Mouse (Mus musculus): ENCODE data around the gene Taar9. TPM values are rescaled to one million over a fixed set of nuclear protein-coding genes. Genes with fewer than 3 reads are reported as not detected.
A peak's percentile ranks its signal among the peaks of the same experiment; 100 is the strongest.
"Not testable (repeated sequence)": the region's sequence is repeated elsewhere in the genome, so short reads cannot be mapped to it uniquely, and the experiment has no call there.

Taar9 gene
- total RNA-seq (2015) (not detected in 2 replicates), total RNA-seq (2017) (not detected in 2 replicates)

DNA sequence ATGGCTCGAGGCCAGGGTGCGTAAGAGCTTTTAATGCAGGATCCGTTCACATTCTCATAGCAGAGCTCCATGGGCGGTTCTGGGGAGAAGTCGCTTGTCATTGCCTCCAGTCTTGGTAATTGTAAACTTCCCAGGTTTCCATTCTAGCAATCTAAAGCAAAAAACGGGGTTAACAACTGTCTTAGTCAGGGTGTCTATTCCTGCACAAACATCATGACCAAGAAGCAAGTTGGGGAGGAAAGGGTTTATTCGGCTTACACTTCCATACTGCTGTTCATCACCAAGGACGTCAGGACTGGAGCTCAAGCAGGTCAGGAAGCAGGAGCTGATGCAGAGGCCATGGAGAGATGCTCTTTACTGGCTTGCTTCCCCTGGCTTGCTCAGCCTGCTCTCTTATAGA lies at the start of gene Taar9:
Gene Taar9 (minus strand): TSS at position 101 of the 400 bp plus-strand sequence.
- ATAC-seq (replicated peaks; ENCODE audit: poor library complexity): not testable (repeated sequence)

DNA sequence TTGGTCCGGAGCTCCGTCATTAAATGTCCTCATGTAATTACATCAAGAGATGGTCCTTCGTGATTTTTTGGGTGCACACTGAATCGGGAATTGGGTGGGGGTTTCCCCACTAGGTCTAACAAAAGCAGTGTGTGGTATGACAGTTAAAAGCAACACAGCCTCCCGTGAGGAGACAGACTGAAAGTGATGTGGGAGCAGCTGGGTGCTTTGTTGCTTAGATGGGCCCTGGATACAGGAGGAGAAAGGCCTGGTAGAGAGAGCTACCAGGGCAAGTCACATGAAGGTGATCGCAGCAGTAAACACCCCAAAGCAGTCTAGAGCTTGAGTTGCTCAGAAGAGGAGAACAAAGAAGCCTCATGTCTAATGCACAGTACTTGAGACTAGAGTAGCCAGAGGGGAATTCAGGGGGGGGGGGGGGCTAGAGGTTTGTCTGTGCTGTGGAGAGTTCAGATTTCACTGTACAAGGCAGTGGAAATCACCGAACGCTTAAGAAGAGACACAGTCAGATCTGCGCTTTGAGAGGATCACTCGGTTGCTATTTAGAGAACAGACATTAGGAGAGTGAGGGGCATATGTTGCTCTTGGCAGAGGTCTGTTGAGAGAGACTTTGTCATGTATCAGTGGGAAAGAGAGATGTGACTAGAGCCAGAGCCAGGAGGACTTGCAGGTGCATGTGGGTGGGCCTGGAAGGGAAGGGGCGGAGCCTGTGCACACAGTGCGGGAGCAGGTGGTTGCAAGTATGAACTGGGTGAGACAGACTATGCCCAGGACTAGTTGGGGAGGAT lies 49.3 kb upstream of the Taar9 start:
- ATAC-seq (replicated peaks; ENCODE audit: poor library complexity): no peak

DNA sequence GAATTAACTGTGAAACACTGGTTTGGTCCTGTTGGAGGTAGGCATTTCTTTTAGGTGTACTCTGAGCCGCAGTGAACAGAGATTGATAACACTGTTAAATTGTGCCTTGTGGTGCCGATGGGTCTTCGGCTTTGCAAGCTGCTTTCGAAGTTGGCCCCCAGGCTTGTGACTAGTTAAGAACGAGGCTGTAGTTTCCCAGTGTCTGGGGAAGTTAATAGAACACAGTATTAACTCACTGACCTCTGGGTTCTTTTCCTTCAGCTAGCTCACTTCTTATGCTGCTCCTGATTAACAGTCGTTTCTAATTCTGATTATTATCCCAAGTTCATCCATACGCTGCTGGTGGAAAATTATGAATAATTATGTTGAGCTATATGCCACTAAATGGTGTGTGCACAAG lies 40.8 kb upstream of the Taar9 start:
- ATAC-seq (replicated peaks; ENCODE audit: poor library complexity): no peak

GRCm38 (mm10) chr10:24149135-24149781 lies 39.9 kb upstream of the Taar9 start, which contains the start of gene Stx7:
Gene Stx7 (plus strand): TSS chr10:24149302.
- peak; percentile 92 for ATAC-seq (replicated peaks; ENCODE audit: poor library complexity)

DNA sequence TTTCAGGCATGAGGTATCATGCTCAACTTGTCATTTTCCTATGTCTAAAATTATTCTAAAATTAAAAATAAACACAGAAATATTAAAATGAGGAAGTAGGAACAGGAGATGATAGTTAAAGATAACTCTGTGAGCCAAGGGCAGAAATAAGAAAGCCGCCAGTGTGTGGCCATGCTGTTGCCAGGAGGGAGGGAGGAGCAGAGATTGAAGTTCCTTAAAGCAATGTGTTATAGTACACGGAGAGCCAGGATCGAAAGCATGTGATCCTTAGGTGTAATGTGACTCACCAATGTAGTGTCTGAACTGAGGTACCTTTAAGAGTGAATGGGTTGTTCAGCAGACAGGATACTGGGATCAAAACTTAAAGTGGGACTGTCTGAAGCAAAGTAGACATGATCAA lies 33.4 kb upstream of the Taar9 start:
- ATAC-seq (replicated peaks; ENCODE audit: poor library complexity): peak; percentile 93

- ATAC-seq (replicated peaks; ENCODE audit: poor library complexity): no peak
Measured at GRCm38 (mm10) chr10:24138623-24139261, 29.4 kb upstream of the Taar9 start.

DNA sequence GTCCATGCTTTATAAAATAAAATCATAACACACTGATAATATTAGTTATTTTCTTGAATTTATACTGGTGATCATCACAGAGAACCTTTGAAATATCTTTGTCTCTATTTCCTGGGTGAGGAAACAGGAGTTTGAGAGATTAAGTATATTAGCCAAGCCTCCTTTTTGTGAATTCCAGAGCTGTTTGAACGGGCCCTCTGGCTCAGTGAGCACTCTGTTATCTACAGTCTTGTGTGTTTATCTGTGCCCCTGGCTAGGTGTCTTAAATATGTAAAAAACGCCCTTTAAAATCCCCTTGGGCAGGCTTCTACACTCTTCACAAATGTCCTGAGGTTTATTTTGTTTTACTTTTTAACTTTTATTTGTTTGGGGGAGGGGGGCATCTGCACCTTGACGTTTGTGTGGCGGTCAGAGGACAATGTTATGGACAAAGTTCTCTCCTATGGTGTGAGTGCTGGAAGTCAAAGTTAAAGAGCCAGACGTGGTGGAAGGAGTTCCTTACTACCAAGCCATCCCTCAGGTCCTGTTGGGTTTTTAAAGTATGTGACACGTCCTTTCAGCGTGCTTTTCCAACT lies 24.8 kb upstream of the Taar9 start:
- 0 out of 2 replicates have a peak, but pooled peaks have one; percentile 5 for ATAC-seq (replicated peaks; ENCODE audit: poor library complexity)

GRCm38 (mm10) chr10:24133132-24133531 lies 23.8 kb upstream of the Taar9 start:
- ATAC-seq (replicated peaks; ENCODE audit: poor library complexity): peak; percentile 96

DNA sequence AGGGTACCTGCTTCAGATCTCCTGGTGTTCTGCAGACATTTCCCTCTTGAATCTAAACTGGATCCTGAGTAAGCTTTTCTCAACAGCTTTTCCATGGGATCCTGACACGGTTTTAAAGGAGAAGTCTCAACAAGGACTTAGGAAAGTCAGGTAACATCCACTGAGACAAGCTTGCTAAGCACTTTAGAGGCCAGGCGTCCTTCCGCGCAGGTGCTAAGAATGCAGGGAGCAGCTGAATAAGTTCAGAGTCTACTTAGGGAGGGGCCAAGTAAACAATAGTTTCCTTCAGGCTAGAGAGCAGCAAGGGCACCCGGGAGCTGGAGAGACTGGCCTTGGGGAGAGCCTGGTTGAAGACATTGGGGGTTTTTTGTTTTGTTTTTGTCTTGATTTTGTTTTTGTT lies 22.9 kb upstream of the Taar9 start:
- ATAC-seq (replicated peaks; ENCODE audit: poor library complexity): no peak

- peak; percentile 71 for ATAC-seq (replicated peaks; ENCODE audit: poor library complexity)
Measured at GRCm38 (mm10) chr10:24131451-24132262, 22.3 kb upstream of the Taar9 start.

GRCm38 (mm10) chr10:24111116-24111778 lies 1.9 kb upstream of the Taar9 start:
- ATAC-seq (replicated peaks; ENCODE audit: poor library complexity): peak; percentile 82

DNA sequence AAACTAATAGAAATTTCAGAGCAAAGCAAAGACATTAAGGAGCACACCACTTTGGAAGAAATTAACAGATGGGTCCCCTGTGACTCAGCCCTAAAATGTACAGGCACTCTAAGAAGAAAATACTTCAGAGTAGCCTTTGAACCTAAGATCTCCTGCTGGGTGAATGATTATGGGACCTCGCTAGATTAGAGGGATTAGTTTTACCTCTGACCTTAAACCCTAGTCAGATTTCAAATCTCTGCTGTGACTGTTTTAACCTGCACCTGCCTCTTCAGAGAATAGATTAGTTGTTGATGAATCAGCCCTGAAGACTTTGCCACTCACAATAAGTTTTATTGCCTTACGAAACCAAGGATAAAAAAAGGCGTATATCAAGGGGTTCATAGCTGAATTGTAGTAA lies 1.1 kb downstream of the Taar9 start:
- no peak for ATAC-seq (replicated peaks; ENCODE audit: poor library complexity)

DNA sequence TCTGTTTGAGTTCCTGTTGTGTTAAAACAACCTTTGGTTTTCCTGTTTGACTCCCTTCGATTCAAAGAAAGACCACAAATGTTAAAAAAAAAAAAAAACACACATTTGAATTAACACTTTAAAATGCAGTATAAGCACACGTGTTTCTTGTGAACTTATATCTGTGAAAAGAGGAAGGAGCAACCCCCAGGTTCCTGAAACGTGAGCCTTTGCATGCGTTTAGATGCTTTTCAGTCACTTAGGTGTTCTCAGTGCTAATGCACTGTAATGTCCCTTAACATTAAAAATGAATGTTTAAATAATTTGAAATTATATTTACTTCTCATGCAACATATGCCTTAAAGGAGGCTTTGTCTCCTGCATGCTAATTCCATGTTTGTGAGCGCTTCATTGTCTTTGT lies 1.6 kb downstream of the Taar9 start:
- 0 out of 2 replicates have a peak, but pooled peaks have one; percentile 42 for ATAC-seq (replicated peaks; ENCODE audit: poor library complexity)

DNA sequence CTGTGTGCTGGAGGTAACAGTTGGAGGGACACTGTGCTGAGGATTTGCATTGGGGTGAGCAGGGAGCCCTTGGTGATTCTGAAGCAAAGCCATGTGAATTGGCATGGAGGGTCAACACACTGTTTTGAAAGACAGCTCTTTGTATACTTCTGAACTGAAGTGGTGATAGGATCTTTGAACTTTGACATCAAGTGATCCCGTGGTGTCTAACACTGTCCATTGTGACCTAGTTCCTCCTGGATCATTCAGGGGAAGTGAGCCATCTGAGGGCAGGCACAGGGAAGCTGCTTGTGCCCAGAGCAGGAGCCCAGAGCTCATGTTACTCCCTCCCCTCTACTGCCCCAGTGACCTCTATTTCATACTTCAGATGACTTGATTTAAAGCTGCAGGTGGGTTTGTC lies 6.0 kb downstream of the Taar9 start:
- ATAC-seq (replicated peaks; ENCODE audit: poor library complexity): not testable (repeated sequence)

GRCm38 (mm10) chr10:24101812-24102211 lies 7.5 kb downstream of the Taar9 start, which contains the start of gene Taar8c:
Gene Taar8c (minus strand): TSS chr10:24101912.
- ATAC-seq (replicated peaks; ENCODE audit: poor library complexity): not testable (repeated sequence)

DNA sequence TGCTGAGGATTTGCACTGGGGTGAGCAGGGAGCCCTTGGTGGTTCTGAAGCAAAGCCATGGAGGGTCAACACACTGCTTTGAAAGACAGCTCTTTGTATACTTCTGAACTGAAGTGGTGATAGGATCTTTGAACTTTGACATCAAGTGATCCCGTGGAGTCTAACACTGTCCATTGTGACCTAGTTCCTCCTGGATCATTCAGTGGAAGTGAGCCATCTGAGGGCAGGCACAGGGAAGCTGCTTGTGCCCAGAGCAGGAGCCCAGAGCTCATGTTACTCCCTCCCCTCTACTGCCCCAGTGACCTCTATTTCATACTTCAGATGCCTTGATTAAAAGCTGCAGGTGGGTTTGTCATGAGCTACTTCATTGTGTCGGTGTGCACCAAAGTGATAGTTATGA lies 12.3 kb downstream of the Taar9 start:
- ATAC-seq (replicated peaks; ENCODE audit: poor library complexity): not testable (repeated sequence)

DNA sequence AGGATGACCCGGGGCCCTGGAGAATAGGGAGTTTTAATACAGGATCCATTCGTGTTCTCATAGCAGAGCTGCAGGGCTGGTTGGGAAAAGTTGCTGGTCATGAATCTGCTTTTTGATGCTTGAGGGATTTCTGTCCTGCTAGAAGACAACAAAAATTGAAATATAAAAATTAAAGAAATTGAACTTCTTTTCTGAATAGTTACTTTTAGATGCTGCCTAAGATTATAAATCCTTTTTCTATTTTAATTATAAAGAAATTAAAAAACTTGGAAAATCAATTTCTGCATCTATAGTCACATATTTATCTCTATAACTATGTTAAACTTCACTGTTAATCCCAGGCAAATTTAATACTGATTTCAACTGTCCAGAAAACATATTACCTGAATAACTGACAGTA lies 17.1 kb downstream of the Taar9 start, which contains the start of gene Taar8b:
Gene Taar8b (minus strand): TSS at position 101 of the 400 bp plus-strand sequence.
- ATAC-seq (replicated peaks; ENCODE audit: poor library complexity): no peak

- ATAC-seq (replicated peaks; ENCODE audit: poor library complexity): no peak
Measured at GRCm38 (mm10) chr10:24087168-24087567, 22.2 kb downstream of the Taar9 start.

GRCm38 (mm10) chr10:24086555-24086954 lies 22.8 kb downstream of the Taar9 start:
- no peak for ATAC-seq (replicated peaks; ENCODE audit: poor library complexity)

DNA sequence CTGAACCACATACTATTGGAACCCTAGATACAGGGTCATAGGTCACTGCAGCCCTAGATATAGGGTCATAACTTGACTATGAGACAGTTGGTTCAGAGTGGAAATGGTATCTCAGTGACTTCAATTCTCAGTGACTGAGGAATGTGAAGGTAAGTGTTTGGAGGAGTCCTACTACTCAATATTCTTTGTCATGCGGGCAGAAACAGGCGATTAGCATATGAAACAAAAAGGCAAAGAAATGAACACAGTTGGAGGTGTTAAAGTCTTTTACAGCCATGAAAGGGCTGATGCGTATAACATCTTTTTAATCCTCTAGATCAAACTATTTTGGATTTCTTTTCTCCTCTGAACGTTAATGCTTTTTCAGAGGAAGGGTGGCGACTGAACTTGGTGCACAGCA lies 23.4 kb downstream of the Taar9 start:
- no peak for ATAC-seq (replicated peaks; ENCODE audit: poor library complexity)

All from megakaryocyte progenitor cell, adult 5-6 weeks (primary cell).